Mouse (Mus musculus): ENCODE measurements around the gene Sntb2. TPM values are rescaled to one million over a fixed set of nuclear protein-coding genes. Genes with fewer than 3 reads are reported as not detected.

The Sntb2 gene
- total RNA-seq (2014; rRNA removed): 6.1 and 6.9 TPM in 2 replicates
- 1.7 and 3.0 TPM in 2 replicates for polyA plus RNA-seq (2015; fragmentation: Nextera tagmentation; extraction: Ambion mirVana)

GRCm38 (mm10) chr8:106935324-106935869 lies at the start of gene Sntb2:
Gene Sntb2 (plus strand): TSS chr8:106935750.
- H3K36me3 ChIP-seq (ENCODE audit: insufficient read depth): no peaks in the 10 kb centered on the region
- no peak for TF ChIP-seq CTCF (IDR thresholded peaks at IDR 0.05; ENCODE audit: low read depth)
- peaks cover 20% of the 10 kb centered on the region for H3K27me3 ChIP-seq (ENCODE audit: insufficient read depth, low read length)
- 0 out of 2 replicates have a peak, but pooled peaks cover 3% of the 10 kb centered on the region for H3K4me1 ChIP-seq (ENCODE audit: insufficient read depth)
- no peaks in the 10 kb centered on the region for H3K9me3 ChIP-seq (ENCODE audit: low read length)
- peak within 1 kb of the TSS; percentile 71 for H3K4me2 ChIP-seq (ENCODE audit: low read depth)
- peak; percentile 93 for DNase-seq
- under 1% methylated on average over 41 of the region's 41 CpGs for WGBS
- H3K27ac ChIP-seq (ENCODE audit: low read depth, low read length): peak within 1 kb of the TSS; percentile 72
- peak within 1 kb of the TSS; percentile 78 for H3K4me3 ChIP-seq (ENCODE audit: low read depth, low read length)
- peak within 1 kb of the TSS; percentile 74 for H3K9ac ChIP-seq
- ATAC-seq: peak; percentile 88

GRCm38 (mm10) chr8:106887336-106888189 lies 48.0 kb upstream of the Sntb2 start:
- WGBS: 44% methylated on average over 5 of the region's 5 CpGs
- ATAC-seq: peak; percentile 89
- peak; percentile 92 for TF ChIP-seq CTCF (IDR thresholded peaks at IDR 0.05; ENCODE audit: low read depth)

GRCm38 (mm10) chr8:106888803-106889202 lies 46.7 kb upstream of the Sntb2 start:
- ATAC-seq (no peak), DNase-seq (no peak)
- H3K9me3 ChIP-seq (ENCODE audit: low read length): no peaks in the 10 kb centered on the region
- no peak for TF ChIP-seq CTCF (IDR thresholded peaks at IDR 0.05; ENCODE audit: low read depth)
- peaks cover 15% of the 10 kb centered on the region for H3K36me3 ChIP-seq (ENCODE audit: insufficient read depth)
- no peak overlapping the region for H3K4me3 ChIP-seq (ENCODE audit: low read depth, low read length)
- H3K4me1 ChIP-seq (ENCODE audit: insufficient read depth): peaks cover 7% of the 10 kb centered on the region
- H3K27me3 ChIP-seq (ENCODE audit: insufficient read depth, low read length): no peaks in the 10 kb centered on the region
- 91% methylated on average over 3 of the region's 3 CpGs for WGBS
- H3K4me2 ChIP-seq (ENCODE audit: low read depth): no peak overlapping the region
- H3K27ac ChIP-seq (ENCODE audit: low read depth, low read length): no peak overlapping the region
- no peak overlapping the region for H3K9ac ChIP-seq

More at GRCm38 (mm10) chr8:106887336-106888189, 48.0 kb upstream of the Sntb2 start:
- Histone ChIP-seq H3K9me3 (ENCODE audit: low read length) (no peaks in the 10 kb centered on the region), H3K27me3 (ENCODE audit: insufficient read depth, low read length) (no peaks in the 10 kb centered on the region), H3K27ac (ENCODE audit: low read depth, low read length) (no peak overlapping the region), H3K4me2 (ENCODE audit: low read depth) (no peak overlapping the region), H3K36me3 (ENCODE audit: insufficient read depth) (peaks cover 20% of the 10 kb centered on the region), H3K9ac (no peak overlapping the region), H3K4me1 (ENCODE audit: insufficient read depth) (peaks cover 7% of the 10 kb centered on the region), H3K4me3 (ENCODE audit: low read depth, low read length) (no peak overlapping the region)
- peak; percentile 91 for DNase-seq

DNA sequence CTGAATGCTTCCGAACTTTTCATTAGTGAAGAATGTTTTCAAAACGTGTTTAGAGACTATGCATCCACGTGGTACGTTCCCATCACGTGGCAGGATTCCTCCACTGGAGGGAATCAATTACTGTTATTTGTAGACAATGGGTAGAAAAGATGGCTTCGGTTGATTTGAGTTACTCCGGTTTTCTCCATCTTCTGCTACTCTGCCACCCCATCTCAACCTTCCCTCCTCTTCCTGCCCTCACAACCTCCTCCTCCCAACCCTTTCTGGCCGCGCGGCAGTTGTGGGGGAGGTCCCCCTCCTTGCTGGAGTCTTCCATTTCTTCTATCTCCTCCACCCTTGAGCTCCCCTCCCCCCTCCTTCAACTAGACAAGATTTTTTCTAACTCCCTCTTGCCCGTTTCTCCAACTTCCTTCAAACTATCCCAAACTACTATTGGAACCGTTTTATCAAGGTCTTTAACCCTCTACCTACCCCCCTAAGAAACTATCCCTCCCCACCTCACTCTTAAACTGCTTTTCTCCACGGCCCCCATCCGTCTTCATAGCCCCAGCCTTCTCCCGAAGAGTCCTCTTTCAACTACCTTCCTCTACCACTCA lies 43.2 kb upstream of the Sntb2 start:
- 0 out of 2 replicates have a peak, but pooled peaks cover 7% of the 10 kb centered on the region for H3K36me3 ChIP-seq (ENCODE audit: insufficient read depth)
- H3K27ac ChIP-seq (ENCODE audit: low read depth, low read length): peak overlapping the region; percentile 94; the same call in 1 of the 2 replicates
- under 1% methylated on average over 15 of the region's 15 CpGs for WGBS
- H3K4me3 ChIP-seq (ENCODE audit: low read depth, low read length): peak overlapping the region; percentile 94
- TF ChIP-seq CTCF (IDR thresholded peaks at IDR 0.05; ENCODE audit: low read depth): no peak
- no peak; the same call in 1 of the 2 replicates for ATAC-seq
- H3K4me2 ChIP-seq (ENCODE audit: low read depth): peak overlapping the region; percentile 86
- H3K9me3 ChIP-seq (ENCODE audit: low read length): no peaks in the 10 kb centered on the region
- no peaks in the 10 kb centered on the region for H3K27me3 ChIP-seq (ENCODE audit: insufficient read depth, low read length)
- DNase-seq: peak; percentile 62
- H3K9ac ChIP-seq: peak overlapping the region; percentile 92
- peaks cover 7% of the 10 kb centered on the region for H3K4me1 ChIP-seq (ENCODE audit: insufficient read depth)

GRCm38 (mm10) chr8:106892806-106893451 lies 42.6 kb upstream of the Sntb2 start:
- peak overlapping the region; percentile 94 for H3K27ac ChIP-seq (ENCODE audit: low read depth, low read length)
- WGBS: 2% methylated on average over 55 of the region's 57 CpGs
- TF ChIP-seq CTCF (IDR thresholded peaks at IDR 0.05; ENCODE audit: low read depth): no peak
- H3K36me3 ChIP-seq (ENCODE audit: insufficient read depth): peaks cover 9% of the 10 kb centered on the region; the same call in 1 of the 2 replicates
- H3K9me3 ChIP-seq (ENCODE audit: low read length): no peaks in the 10 kb centered on the region
- no peaks in the 10 kb centered on the region for H3K27me3 ChIP-seq (ENCODE audit: insufficient read depth, low read length)
- DNase-seq: peak; percentile 44
- peak overlapping the region; percentile 92 for H3K9ac ChIP-seq
- peaks cover 7% of the 10 kb centered on the region for H3K4me1 ChIP-seq (ENCODE audit: insufficient read depth)
- peak overlapping the region; percentile 86 for H3K4me2 ChIP-seq (ENCODE audit: low read depth)
- peak; percentile 77 for ATAC-seq
- H3K4me3 ChIP-seq (ENCODE audit: low read depth, low read length): peak overlapping the region; percentile 94

- Histone ChIP-seq H3K36me3 (ENCODE audit: insufficient read depth) (peaks cover 16% of the 10 kb centered on the region; the same call in 1 of the 2 replicates), H3K27ac (ENCODE audit: low read depth, low read length) (peak within 1 kb of the TSS; percentile 94), H3K4me2 (ENCODE audit: low read depth) (peak within 1 kb of the TSS; percentile 86), H3K9me3 (ENCODE audit: low read length) (no peaks in the 10 kb centered on the region), H3K4me3 (ENCODE audit: low read depth, low read length) (peak within 1 kb of the TSS; percentile 94), H3K27me3 (ENCODE audit: insufficient read depth, low read length) (no peaks in the 10 kb centered on the region), H3K4me1 (ENCODE audit: insufficient read depth) (peaks cover 7% of the 10 kb centered on the region), H3K9ac (peak within 1 kb of the TSS; percentile 92)
- under 1% methylated on average over 51 of the region's 63 CpGs for WGBS
- DNase-seq: peak; percentile 93
- peak; percentile 21; the same call in 1 of the 2 replicates for TF ChIP-seq CTCF (IDR thresholded peaks at IDR 0.05; ENCODE audit: low read depth)
- peak; percentile 98 for ATAC-seq
Observed at GRCm38 (mm10) chr8:106893481-106894156, 41.9 kb upstream of the Sntb2 start, which contains the start of gene Utp4. Gene Utp4 (plus strand): TSS chr8:106893636.

Data from forebrain, postnatal 0 days (tissue).